Mouse (Mus musculus) MEL (cell line): ENCODE measurements around the gene Wars. TPM values are rescaled to one million over a fixed set of nuclear protein-coding genes. Genes with fewer than 3 reads are reported as not detected.

ENCODE experiments used
- DNase-seq: peaks from one replicate; pipeline ENCODE4 v3.0.0; 2011; ENCODE audit warnings: low read depth, low spot score
- H3K27ac ChIP-seq: 2 replicates; pipeline ENCODE4 v1.5.1; 2012; ENCODE audit warnings: low read depth, mild to moderate bottlenecking, control low read depth, low read length, moderate library complexity; ENCODE audit not compliant: control insufficient read depth
- H3K27me3 ChIP-seq, 2 experiments: fragments of 150-350 bp in 1 of 2; sonication (generic) in 1 of 2; 2 replicates each; pipeline ENCODE4 v1.6.1; 2012; ENCODE audit warnings: low read length in 2 of 2, mild to moderate bottlenecking in 2 of 2, improper control_type of control experiment in 1 of 2, moderate library complexity in 1 of 2; ENCODE audit not compliant: insufficient read depth in 2 of 2, control insufficient read depth in 1 of 2
- H3K36me3 ChIP-seq, 2 experiments: 2 replicates each; pipeline ENCODE4 v1.6.1; 2012 to 2014; ENCODE audit warnings: low read length in 2 of 2, improper control_type of control experiment in 1 of 2, inconsistent platforms in 1 of 2, mild to moderate bottlenecking in 1 of 2; ENCODE audit not compliant: insufficient read depth in 2 of 2, control insufficient read depth in 1 of 2
- H3K4me1 ChIP-seq, 2 experiments: fragments of 150-350 bp in 1 of 2; sonication (generic) in 1 of 2; 2 replicates each; pipeline ENCODE4 v1.6.1; 2012; ENCODE audit warnings: low read length in 2 of 2, improper control_type of control experiment in 1 of 2, mild to moderate bottlenecking in 1 of 2; ENCODE audit not compliant: insufficient read depth in 2 of 2, control insufficient read depth in 1 of 2
- H3K4me3 ChIP-seq, 2 experiments: fragments of 150-350 bp in 1 of 2; sonication (generic) in 1 of 2; 2 replicates each; pipeline ENCODE4 v1.5.1; 2012; ENCODE audit warnings: low read depth in 2 of 2, low read length in 2 of 2, mild to moderate bottlenecking in 2 of 2, moderate library complexity in 2 of 2, control low read depth in 1 of 2, improper control_type of control experiment in 1 of 2; ENCODE audit not compliant: control insufficient read depth in 1 of 2, insufficient read depth in 1 of 2
- H3K79me2 ChIP-seq: 2 replicates; pipeline ENCODE4 v1.6.1; 2012; ENCODE audit warnings: mild to moderate bottlenecking, low read length, moderate library complexity; ENCODE audit not compliant: control insufficient read depth, poor library complexity, insufficient read depth
- H3K9ac ChIP-seq: 2 replicates; pipeline ENCODE4 v1.6.1; 2012; ENCODE audit warnings: low read depth, mild to moderate bottlenecking, control low read depth, low read length, moderate library complexity; ENCODE audit not compliant: control insufficient read depth, poor library complexity, severe bottlenecking
- H3K9me3 ChIP-seq: fragments of 150-350 bp; sonication (generic); replicated peaks from 2 replicates; pipeline ENCODE4 v1.6.1; 2012; ENCODE audit warnings: mild to moderate bottlenecking, low read length, improper control_type of control experiment, moderate library complexity; ENCODE audit not compliant: insufficient read depth
- CHD2 ChIP-seq: IDR thresholded peaks from 2 replicates; pipeline ENCODE4 v1.6.1; 2011; ENCODE audit warnings: low read length, improper control_type of control experiment
- CTCF ChIP-seq, 3 experiments: IDR thresholded peaks in 2 of 3; conservative IDR thresholded peaks in 1 of 3; 2 replicates each; pipeline ENCODE4 v1.5.1; 2011 to 2012; ENCODE audit warnings: low read length in 3 of 3, low read depth in 2 of 3, mild to moderate bottlenecking in 2 of 3, improper control_type of control experiment in 1 of 3, inconsistent platforms in 1 of 3, mixed read lengths in 1 of 3, moderate library complexity in 1 of 3; ENCODE audit not compliant: control insufficient read depth in 1 of 3, insufficient read depth in 1 of 3, poor library complexity in 1 of 3, severe bottlenecking in 1 of 3
- E2F4 ChIP-seq: IDR thresholded peaks from 2 replicates; pipeline ENCODE4 v1.6.1; 2011; ENCODE audit warnings: low read depth, low read length, improper control_type of control experiment, borderline replicate concordance
- GABPA ChIP-seq: IDR thresholded peaks from 2 replicates; pipeline ENCODE4 v1.6.1; 2012; ENCODE audit warnings: low read depth, mild to moderate bottlenecking, inconsistent platforms, low read length, improper control_type of control experiment, moderate library complexity
- GATA1 ChIP-seq: IDR thresholded peaks from 2 replicates; pipeline ENCODE4 v1.6.1; 2011; ENCODE audit warnings: low read depth, low read length, improper control_type of control experiment
- MAFK ChIP-seq: IDR thresholded peaks from 2 replicates; pipeline ENCODE4 v1.6.1; 2011; ENCODE audit warnings: low read depth, mild to moderate bottlenecking, low read length, improper control_type of control experiment, borderline replicate concordance
- MAX ChIP-seq: IDR thresholded peaks from 2 replicates; pipeline ENCODE4 v1.6.1; 2011; ENCODE audit warnings: low read length, improper control_type of control experiment
- MAZ ChIP-seq: IDR thresholded peaks from 2 replicates; pipeline ENCODE4 v1.6.1; 2012; ENCODE audit warnings: low read depth, mild to moderate bottlenecking, inconsistent platforms, low read length, improper control_type of control experiment
- MEF2A ChIP-seq: IDR thresholded peaks from 2 replicates; pipeline ENCODE4 v1.6.1; 2014; ENCODE audit warnings: low read depth, mild to moderate bottlenecking, inconsistent platforms, low read length, improper control_type of control experiment; ENCODE audit not compliant: poor library complexity, insufficient replicate concordance, severe bottlenecking; ENCODE audit errors: extremely low read depth
- MXI1 ChIP-seq: IDR thresholded peaks from 2 replicates; pipeline ENCODE4 v1.6.1; 2011; ENCODE audit warnings: mild to moderate bottlenecking, low read depth, low read length, improper control_type of control experiment
- MYB ChIP-seq: IDR thresholded peaks from 2 replicates; pipeline ENCODE4 v1.6.1; 2011; ENCODE audit warnings: mild to moderate bottlenecking, low read depth, low read length, improper control_type of control experiment
- MYC ChIP-seq: IDR thresholded peaks from 2 replicates; pipeline ENCODE4 v1.6.1; 2011; ENCODE audit warnings: low read depth, mild to moderate bottlenecking, low read length, improper control_type of control experiment, moderate library complexity
- POLR2A ChIP-seq, 2 experiments: IDR thresholded peaks; 2 replicates each; pipeline ENCODE4 v1.6.1; 2011 to 2012; ENCODE audit warnings: low read length in 2 of 2, mild to moderate bottlenecking in 2 of 2, control low read depth in 1 of 2, improper control_type of control experiment in 1 of 2, low read depth in 1 of 2, moderate library complexity in 1 of 2; ENCODE audit not compliant: control insufficient read depth in 1 of 2, insufficient read depth in 1 of 2, poor library complexity in 1 of 2
- POLR2AphosphoS2 ChIP-seq: IDR thresholded peaks from 2 replicates; pipeline ENCODE4 v1.6.1; 2011; ENCODE audit warnings: low read length, improper control_type of control experiment
- RAD21 ChIP-seq: IDR thresholded peaks from 2 replicates; pipeline ENCODE4 v1.6.1; 2011; ENCODE audit warnings: mild to moderate bottlenecking, low read depth, low read length, improper control_type of control experiment
- SIN3A ChIP-seq: IDR thresholded peaks from 2 replicates; pipeline ENCODE4 v1.6.1; 2012; ENCODE audit warnings: low read length, improper control_type of control experiment, inconsistent platforms
- TAL1 ChIP-seq: IDR thresholded peaks from 2 replicates; pipeline ENCODE4 v1.6.1; 2012; ENCODE audit warnings: mild to moderate bottlenecking, inconsistent platforms, low read length, moderate library complexity, mixed read lengths
- USF2 ChIP-seq, 2 experiments: IDR thresholded peaks; 2 replicates each; pipeline ENCODE4 v1.6.1; 2011 to 2012; ENCODE audit warnings: improper control_type of control experiment in 2 of 2, low read length in 2 of 2, borderline replicate concordance in 1 of 2, inconsistent platforms in 1 of 2, low read depth in 1 of 2, mild to moderate bottlenecking in 1 of 2; ENCODE audit not compliant: insufficient read depth in 1 of 2
- ZKSCAN1 ChIP-seq: IDR thresholded peaks from 2 replicates; pipeline ENCODE4 v1.6.1; 2012; ENCODE audit warnings: low read depth, mild to moderate bottlenecking, inconsistent platforms, low read length, improper control_type of control experiment, moderate library complexity
- ZNF384 ChIP-seq: IDR thresholded peaks from 2 replicates; pipeline ENCODE4 v1.6.1; 2012; ENCODE audit warnings: low read depth, mild to moderate bottlenecking, inconsistent platforms, low read length, improper control_type of control experiment
- polyA plus RNA-seq, 2 experiments: library from polyadenylated mRNA; stranded (reverse) in 1 of 2; unstranded in 1 of 2; fragments of >175 nt in 1 of 2; fragments of >200 nt in 1 of 2; gene quantifications; 2 replicates each; pipeline versions ENCODE4 v1.2.1 to v1.2.4; 2012; ENCODE audit warnings: low replicate concordance in 2 of 2, low read depth in 1 of 2; ENCODE audit not compliant: insufficient read length in 2 of 2, insufficient read depth in 1 of 2, missing spikeins in 1 of 2
- total RNA-seq: library from RNA; depleted of rRNA; stranded (reverse); fragments of 300-350 nt; gene quantifications from 2 replicates; pipeline ENCODE4 v1.2.3, GENCODE M21; 2012

Gene Wars
- total and polyA plus RNA-seq, 3 experiments = 85.7 to 836 (median 98.4) TPM

GRCm38 (mm10) chr12:108816569-108816968 is 77.4 kb downstream of the Wars start:
- Histone ChIP-seq H3K79me2 (peaks cover 24% of the 10 kb centered on the region), H3K4me3 (no peak overlapping the region), H3K4me1 (no peaks in the 10 kb centered on the region), H3K27ac (no peak overlapping the region), H3K36me3 (peaks cover 0 to 26% of the 10 kb centered on the region in 2 experiments; a peak in 2 of 4 replicates), H3K9ac (no peak overlapping the region), H3K27me3 (no peaks in the 10 kb centered on the region), H3K9me3 (no peaks in the 10 kb centered on the region)
- TF ChIP-seq ZKSCAN1 = no peak
- TF ChIP-seq POLR2A (IDR thresholded peaks at IDR 0.05; ENCODE audit: control insufficient read depth in 1 of 2, insufficient read depth in 1 of 2, low read depth in 1 of 2, low read length in 2 of 2, poor library complexity in 1 of 2) = no peak
- TF ChIP-seq E2F4 = no peak
- TF ChIP-seq ZNF384 = no peak
- no peak for TF ChIP-seq MAX
- TF ChIP-seq MYB = no peak
- no peak for TF ChIP-seq MXI1
- no peak for TF ChIP-seq POLR2AphosphoS2
- TF ChIP-seq MAFK = no peak
- TF ChIP-seq MAZ = no peak
- no peak for TF ChIP-seq RAD21
- no peak for TF ChIP-seq USF2 (IDR thresholded peaks at IDR 0.05; ENCODE audit: borderline replicate concordance in 1 of 2, insufficient read depth in 1 of 2, low read depth in 1 of 2, low read length in 2 of 2)
- no peak for TF ChIP-seq GABPA
- no peak for TF ChIP-seq MYC
- no peak for TF ChIP-seq MEF2A
- TF ChIP-seq TAL1 = no peak
- DNase-seq = no peak

- no peak overlapping the region for H3K27ac ChIP-seq
- no peaks in the 10 kb centered on the region for H3K27me3 ChIP-seq
- H3K79me2 ChIP-seq = peaks cover 45% of the 10 kb centered on the region
- H3K4me1 ChIP-seq = no peaks in the 10 kb centered on the region; a peak in 3 of 4 replicates
- TF ChIP-seq ZKSCAN1 = no peak
- no peak for TF ChIP-seq CHD2
- no peak for TF ChIP-seq ZNF384
- TF ChIP-seq CTCF (IDR thresholded peaks at IDR 0.05 in 2 of 3, conservative IDR thresholded peaks at IDR 0.05 in 1 of 3; ENCODE audit: control insufficient read depth in 1 of 3, insufficient read depth in 1 of 3, low read depth in 2 of 3, low read length in 3 of 3, poor library complexity in 1 of 3, severe bottlenecking in 1 of 3) = no peak
- TF ChIP-seq MYB = no peak
- TF ChIP-seq GATA1 = no peak
- TF ChIP-seq MAX = no peak
- no peak for TF ChIP-seq SIN3A
- DNase-seq = no peak
- H3K4me3 ChIP-seq = no peak overlapping the region
- H3K9ac ChIP-seq = no peak overlapping the region
- peaks cover 0 to 36% of the 10 kb centered on the region in 2 experiments; a peak in 3 of 4 replicates for H3K36me3 ChIP-seq
- no peaks in the 10 kb centered on the region for H3K9me3 ChIP-seq
Observed at GRCm38 (mm10) chr12:108814470-108814869, 79.5 kb downstream of the Wars start.
